In the genomic region with DNA sequence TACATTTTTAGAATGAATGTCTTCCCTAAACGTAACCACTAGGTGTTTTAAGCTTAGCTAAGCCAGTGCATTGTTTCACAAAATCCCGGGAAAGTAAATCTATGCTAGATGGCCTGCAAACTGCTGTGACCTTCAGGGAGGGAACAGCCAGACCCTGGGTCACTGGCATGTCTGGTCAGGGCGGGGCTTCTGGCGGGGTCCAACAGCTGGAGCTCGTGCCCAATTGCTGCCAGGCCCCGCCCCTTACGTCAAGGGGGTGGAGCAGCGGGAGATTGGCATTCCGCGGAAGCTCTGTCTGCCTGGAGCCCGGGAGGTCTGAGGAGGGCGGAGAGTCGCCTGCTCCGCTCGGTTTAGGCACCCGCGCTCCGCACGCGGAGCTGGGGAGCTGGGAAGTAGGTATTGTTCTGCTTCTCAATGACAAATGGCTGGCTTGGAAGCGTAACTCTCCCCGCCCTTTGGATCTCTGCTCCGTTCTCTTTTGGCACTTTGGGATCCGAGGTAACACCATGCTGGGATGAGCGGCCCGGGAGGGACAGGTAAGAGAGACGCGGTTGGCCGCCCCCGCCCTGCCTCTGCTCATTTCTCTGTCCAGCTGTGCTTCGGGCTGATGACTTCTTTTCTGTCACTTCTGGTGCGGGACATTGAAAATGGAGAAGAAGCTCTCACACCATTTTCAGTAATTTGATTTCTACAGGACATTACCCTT, we compare ENCODE assay signal across 1 mouse cellular context.
TF ChIP-seq lines count a peak whose summit lies in the region.

No protein-coding gene starts in this region.

TF ChIP-seq in CH12.LX, 34 proteins besides CTCF, POLR2A, EP300 and RAD21 (continued from another document):
- TF ChIP-seq TBP (conservative IDR thresholded peaks at IDR 0.05; ENCODE audit: low read depth, low read length) (peak; percentile 75), GABPA (IDR thresholded peaks at IDR 0.05; ENCODE audit: insufficient replicate concordance, low read depth, low read length) (no peak), ETS1 (conservative IDR thresholded peaks at IDR 0.05; ENCODE audit: low read depth, low read length) (peak; percentile 61), CHD1 (IDR thresholded peaks at IDR 0.05; ENCODE audit: low read depth, low read length) (peak; percentile 70; the same call in 1 of the 2 replicates), UBTF (IDR thresholded peaks at IDR 0.05; ENCODE audit: low read depth, low read length) (peak; percentile 84), KAT2A (IDR thresholded peaks at IDR 0.05; ENCODE audit: insufficient replicate concordance, low read length) (0 out of 2 replicates have a peak, but pooled peaks have one; percentile 30), E2F4 (IDR thresholded peaks at IDR 0.05; ENCODE audit: insufficient replicate concordance, low read depth, low read length) (0 out of 2 replicates have a peak, but pooled peaks have one; percentile 54), ZKSCAN1 (IDR thresholded peaks at IDR 0.05; ENCODE audit: borderline replicate concordance, low read depth, low read length) (no peak), NELFE (IDR thresholded peaks at IDR 0.05; ENCODE audit: low read depth, low read length) (peak; percentile 93), IRF4 (IDR thresholded peaks at IDR 0.05; ENCODE audit: low read depth, low read length) (peak; percentile 50; the same call in 1 of the 2 replicates), MYC (IDR thresholded peaks at IDR 0.05; ENCODE audit: low read depth, low read length) (no peak), POLR2AphosphoS2 (IDR thresholded peaks at IDR 0.05; ENCODE audit: low read depth, low read length) (peak; percentile 71; the same call in 1 of the 2 replicates), SIN3A (IDR thresholded peaks at IDR 0.05; ENCODE audit: low read length) (no peak; the same call in none of the 2 replicates), JUND (conservative IDR thresholded peaks at IDR 0.05; ENCODE audit: low read depth, low read length) (no peak), TCF12 (IDR thresholded peaks at IDR 0.05; ENCODE audit: low read depth, low read length) (peak; percentile 81), ZMIZ1 (IDR thresholded peaks at IDR 0.05; ENCODE audit: low read depth, low read length) (peak; percentile 96), USF1 (IDR thresholded peaks at IDR 0.05; ENCODE audit: low read depth, low read length) (no peak; the same call in 1 of the 2 replicates), HCFC1 (IDR thresholded peaks at IDR 0.05; ENCODE audit: low read depth, low read length) (peak; percentile 56), ZNF384 (IDR thresholded peaks at IDR 0.05; ENCODE audit: low read depth, low read length) (peak; percentile 8; the same call in 1 of the 2 replicates), CHD2 (IDR thresholded peaks at IDR 0.05; ENCODE audit: low read length) (peak; percentile 34; the same call in 1 of the 2 replicates)
